10 mouse cellular contexts compared by ENCODE assay signal in genomic region chr14:54222289-54222727, GRCm38 (mm10). TPM values are rescaled to one million over a fixed set of nuclear protein-coding genes. Genes with fewer than 3 reads are reported as not detected.
DNase-seq lines count a peak whose midpoint lies in the region; ATAC-seq and TF ChIP-seq lines count a peak whose summit lies in the region.
"Had no signal": no experiment of that assay in that cellular context is flagged by ENCODE, and none has a peak within 500 bp of the region (broad histone marks: within the 10 kb centered on the region; RNA-seq: fewer than 3 reads in every experiment).

No protein-coding gene starts in this region.

- H3K79me2 ChIP-seq in C2C12 (ENCODE audit: control insufficient read depth, insufficient read depth), result no peaks in the 10 kb centered on the region

- DNase-seq in 3T3-L1 (ENCODE audit: low read depth, low spot score), result peak; percentile 95
- peak; percentile 81 for DNase-seq in adrenal gland, adult 8-10 months
- DNase-seq in layer of hippocampus, adult 18-20 months (ENCODE audit: low spot score in 2 of 2), result no peak
- DNase-seq in right cerebral cortex, adult 18-20 months, result no peak
- no peak for DNase-seq in left cerebral cortex, postnatal 10 days (ENCODE audit: extremely low spot score in 1 of 2, low spot score in 2 of 2)
- DNase-seq: lung, adult 2 months; retina, postnatal 1 day had no signal

- WGBS in intestine, embryonic 16.5 days, result 81% methylated on average over 8 of the region's 8 CpGs

- no peak for TF ChIP-seq CTCF in C2C12 (IDR thresholded peaks at IDR 0.05; ENCODE audit: control insufficient read depth, insufficient read depth, insufficient read length)

- H3K4me1 ChIP-seq in intestine, embryonic 16.5 days (ENCODE audit: control insufficient read depth, insufficient read depth, low read length), result peaks cover 17% of the 10 kb centered on the region

- no peaks in the 10 kb centered on the region for H3K36me3 ChIP-seq in C2C12 (ENCODE audit: control insufficient read depth, insufficient read depth)
- no peaks in the 10 kb centered on the region for H3K36me3 ChIP-seq in intestine, embryonic 16.5 days (ENCODE audit: control insufficient read depth, insufficient read depth, low read length)
- H3K36me3 ChIP-seq: heart, embryonic 10.5 days had no signal

- intact Hi-C loops in left cerebral cortex, postnatal 10 days (cut with DNase I), result no loop called here

- no peak overlapping the region for H3K9ac ChIP-seq in intestine, embryonic 16.5 days (ENCODE audit: low read depth, low read length)

- no peaks in the 10 kb centered on the region for H3K79me3 ChIP-seq in C2C12 (ENCODE audit: low read depth)

- H3K4me3 ChIP-seq in C2C12 (ENCODE audit: insufficient read depth, poor library complexity, severe bottlenecking), result no peak overlapping the region
- no peak overlapping the region for H3K4me3 ChIP-seq in intestine, embryonic 16.5 days (ENCODE audit: low read length)
- H3K4me3 ChIP-seq: heart, embryonic 10.5 days had no signal

- no peak overlapping the region for H3K4me2 ChIP-seq in intestine, embryonic 16.5 days (ENCODE audit: low read depth, low read length)

- peak; percentile 19; the same call in 1 of the 2 replicates for ATAC-seq in intestine, embryonic 16.5 days

- no peaks in the 10 kb centered on the region for H3K27me3 ChIP-seq in C2C12 (ENCODE audit: control insufficient read depth, insufficient read depth, insufficient read length)
- H3K27me3 ChIP-seq in intestine, embryonic 16.5 days (replicated peaks; ENCODE audit: control insufficient read depth, insufficient read depth, low read length), result no peaks in the 10 kb centered on the region

- H3K9me3 ChIP-seq in intestine, embryonic 16.5 days (ENCODE audit: control insufficient read depth, low read length), result no peaks in the 10 kb centered on the region
- H3K9me3 ChIP-seq: heart, embryonic 10.5 days had no signal

- no peak overlapping the region for H3ac ChIP-seq in C2C12 (ENCODE audit: control insufficient read depth, insufficient read length, low read depth)

- peak overlapping the region; percentile 13; the same call in 1 of the 2 replicates for H3K27ac ChIP-seq in intestine, embryonic 16.5 days (ENCODE audit: low read length)
- H3K27ac ChIP-seq: heart, embryonic 10.5 days had no signal

TF ChIP-seq in C2C12, 6 proteins besides CTCF, POLR2A, EP300 and RAD21:
- TF ChIP-seq FOSL1 (IDR thresholded peaks at IDR 0.05; ENCODE audit: insufficient read depth, low read length, poor library complexity, severe bottlenecking) (peak; percentile 29), MYOD1 (IDR thresholded peaks at IDR 0.05; ENCODE audit: control insufficient read depth, insufficient read length, low read depth) (no peak), MYOG (IDR thresholded peaks at IDR 0.05; ENCODE audit: control insufficient read depth, extremely low read depth, insufficient read length) (no peak), USF1 (IDR thresholded peaks at IDR 0.05; ENCODE audit: low read depth) (peak; percentile 67), MAX (IDR thresholded peaks at IDR 0.05) (peak; percentile 37), CEBPB (IDR thresholded peaks at IDR 0.05; ENCODE audit: low read depth) (peak; percentile 67)
TF ChIP-seq in C2C12: peak in this region for 4.

RNA-seq across cellular contexts. Expression of gene Dad1, which starts 31.6 kb away (rescaled TPM):
- polyA plus RNA-seq in C2C12 (2012; fragmentation: generic; extraction: Trizol), result 262 TPM
- total RNA-seq in adrenal gland, adult 8-10 months (2022), result 100 to 1,000 TPM; 387 to 496 (median 428) TPM
- 489 and 514 TPM in 2 replicates for polyA plus RNA-seq in intestine, embryonic 16.5 days (2015; fragmentation: Nextera tagmentation; extraction: Ambion mirVana)
- total RNA-seq in layer of hippocampus, adult 18-20 months (2021), result 100 to 1,000 TPM; 123 to 132 TPM
- total RNA-seq in left cerebral cortex, postnatal 10 days (2021), result 100 to 1,000 TPM; 121 to 126 TPM

RNA-seq across cellular contexts. Expression of gene Abhd4, which starts 31.7 kb away (rescaled TPM):
- 32.9 TPM for polyA plus RNA-seq in C2C12 (2012; fragmentation: generic; extraction: Trizol)
- total RNA-seq in adrenal gland, adult 8-10 months (2022), result 100 to 1,000 TPM; 810 to 947 (median 895) TPM
- 47.4 and 47.8 TPM in 2 replicates for polyA plus RNA-seq in intestine, embryonic 16.5 days (2015; fragmentation: Nextera tagmentation; extraction: Ambion mirVana)
- total RNA-seq in layer of hippocampus, adult 18-20 months (2021), result 10 to 100 TPM; 54.8 to 60.0 TPM
- total RNA-seq in left cerebral cortex, postnatal 10 days (2021), result 10 to 100 TPM; 43.7 to 48.0 TPM

Comparison
In these comparisons a context has a peak if more than half of its experiments do, and no peak if none do; other contexts are left out.
1. DNase-seq: peak in 3T3-L1 (single experiment) and adrenal gland, adult 8-10 months (single experiment); none in layer of hippocampus, adult 18-20 months (0 of 2), right cerebral cortex, adult 18-20 months (single experiment) and left cerebral cortex, postnatal 10 days (0 of 2).
2. RNA of gene Abhd4, which starts 31.7 kb away (total RNA-seq): 810 to 947 TPM in adrenal gland, adult 8-10 months; 54.8 to 60.0 TPM in layer of hippocampus, adult 18-20 months and 43.7 to 48.0 TPM in left cerebral cortex, postnatal 10 days; every median in the first group is over 10 times any median in the second.